Mouse (Mus musculus): ENCODE results near the gene Ubac2.

Gene Ubac2

GRCm38 (mm10) chr14:121928375-121929137, 50.1 kb downstream of the Ubac2 start:
- DNase-seq: peak; percentile 71

GRCm38 (mm10) chr14:121929243-121929951, 51.0 kb downstream of the Ubac2 start:
- DNase-seq: peak; percentile 28

GRCm38 (mm10) chr14:121930731-121931383, 52.4 kb downstream of the Ubac2 start:
- DNase-seq: no peak

GRCm38 (mm10) chr14:121931594-121931993, 53.2 kb downstream of the Ubac2 start:
- no peak for DNase-seq

DNA sequence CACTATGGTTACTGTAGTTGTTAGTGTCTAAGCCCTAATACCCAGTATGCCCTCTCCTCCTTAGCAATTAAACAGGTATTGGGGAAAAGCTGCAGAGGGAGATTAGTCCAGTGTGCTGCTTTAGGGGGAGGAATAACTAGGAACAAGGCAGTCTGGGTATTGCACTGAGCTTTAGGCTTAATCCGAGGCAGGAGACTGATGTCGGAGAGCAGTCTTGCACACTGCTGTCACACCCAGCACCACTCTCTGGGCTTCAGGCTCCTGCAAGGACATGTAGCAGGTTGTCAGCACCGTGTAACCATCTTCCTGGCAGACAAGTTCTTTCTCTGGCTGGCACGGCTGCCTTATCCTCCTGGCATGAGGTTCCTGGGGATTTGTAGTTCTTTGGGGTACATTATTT, 53.8 kb downstream of the Ubac2 start:
- DNase-seq: no peak

DNA sequence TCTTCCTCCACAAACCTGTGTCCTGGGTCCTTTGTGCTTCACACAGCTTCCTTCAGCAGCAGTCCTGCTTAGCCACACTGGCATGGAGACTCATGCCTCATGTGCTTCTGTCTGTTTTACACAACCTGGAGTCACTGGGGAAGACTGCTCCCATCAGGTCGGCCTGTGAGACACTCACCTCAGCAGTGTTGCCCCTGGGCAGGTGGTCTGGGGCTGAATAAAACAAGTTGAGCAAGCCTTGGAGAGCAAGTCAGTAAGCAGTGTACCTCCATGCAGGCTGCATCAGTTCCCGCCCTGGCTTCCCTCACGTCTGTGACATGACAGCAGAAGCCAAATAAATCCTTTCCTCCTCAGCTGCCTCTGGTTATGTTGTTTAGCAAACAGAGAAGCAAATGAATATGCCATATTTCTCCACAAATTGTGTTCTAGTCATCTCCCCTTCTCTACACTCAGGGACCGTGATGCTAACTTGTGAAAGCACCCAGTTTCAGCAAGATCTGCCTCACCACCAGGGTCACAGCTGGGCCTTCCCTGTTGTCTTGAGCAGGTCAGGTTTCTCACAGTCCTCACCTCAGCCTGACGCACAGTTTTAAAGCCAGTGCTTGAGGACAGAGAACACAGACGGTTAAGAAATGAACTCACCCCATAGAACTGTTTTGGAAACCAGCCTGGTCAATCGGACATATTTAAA, 55.6 kb downstream of the Ubac2 start:
- no peak for DNase-seq

DNA sequence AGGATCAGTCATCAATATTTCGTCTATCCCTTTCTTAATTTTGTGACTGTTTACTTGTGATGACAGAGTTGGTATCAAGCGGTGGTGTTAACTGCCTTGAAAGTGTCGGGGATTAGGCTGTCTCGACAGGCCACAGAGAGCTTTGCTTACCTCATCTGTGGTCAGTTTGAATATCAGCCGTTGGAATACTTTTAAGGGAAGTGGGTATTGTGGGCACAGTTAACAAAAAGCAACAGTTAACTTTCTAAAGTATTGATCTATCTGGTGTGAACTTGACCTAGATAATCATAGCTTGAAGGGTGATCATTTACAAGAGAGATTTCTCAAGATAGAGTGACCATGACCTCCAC, 56.2 kb downstream of the Ubac2 start:
- no peak for DNase-seq

DNA sequence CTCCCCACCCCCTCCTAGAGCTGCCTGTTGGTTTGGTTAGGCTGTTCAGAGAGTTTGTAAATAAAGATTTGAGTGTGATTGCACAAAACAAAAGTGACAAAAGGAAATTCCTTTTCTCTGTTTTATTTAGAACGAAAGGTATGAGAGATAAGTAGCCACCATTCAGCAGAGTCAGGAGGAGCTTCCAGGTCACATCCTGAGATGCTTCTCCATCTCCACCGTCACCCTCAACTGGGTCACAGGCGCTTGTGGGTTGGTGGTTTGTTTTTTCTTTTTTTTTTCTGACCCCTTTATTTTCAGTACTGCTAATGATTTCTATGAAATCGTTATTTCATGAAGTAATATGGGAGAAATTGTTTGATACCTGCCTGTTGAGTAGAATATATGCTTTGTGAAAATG, 57.9 kb downstream of the Ubac2 start:
- DNase-seq: no peak

DNA sequence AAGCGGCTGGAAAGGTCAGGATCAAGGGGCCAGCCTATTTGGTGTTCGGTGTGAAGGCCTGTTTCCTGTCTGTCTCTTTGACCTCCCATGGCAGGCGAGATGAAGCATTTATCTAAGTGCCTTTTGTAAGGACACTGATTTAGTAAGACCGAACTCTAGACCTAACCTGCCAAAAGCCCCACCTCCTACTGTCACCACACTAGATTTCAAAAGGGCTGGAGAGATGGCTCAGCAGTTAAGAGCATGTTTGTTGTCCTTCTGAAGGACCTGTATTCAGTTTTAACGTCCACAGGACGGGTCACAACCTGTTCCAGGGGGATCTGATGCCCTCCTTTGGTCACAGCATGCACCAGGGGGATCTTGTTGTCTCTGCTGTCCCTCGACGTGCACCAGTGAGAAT, 58.4 kb downstream of the Ubac2 start:
- no peak for DNase-seq

GRCm38 (mm10) chr14:121937601-121938255, 59.3 kb downstream of the Ubac2 start:
- DNase-seq: no peak

- DNase-seq: no peak
Observed at GRCm38 (mm10) chr14:121938256-121939191, 60.1 kb downstream of the Ubac2 start.

DNA sequence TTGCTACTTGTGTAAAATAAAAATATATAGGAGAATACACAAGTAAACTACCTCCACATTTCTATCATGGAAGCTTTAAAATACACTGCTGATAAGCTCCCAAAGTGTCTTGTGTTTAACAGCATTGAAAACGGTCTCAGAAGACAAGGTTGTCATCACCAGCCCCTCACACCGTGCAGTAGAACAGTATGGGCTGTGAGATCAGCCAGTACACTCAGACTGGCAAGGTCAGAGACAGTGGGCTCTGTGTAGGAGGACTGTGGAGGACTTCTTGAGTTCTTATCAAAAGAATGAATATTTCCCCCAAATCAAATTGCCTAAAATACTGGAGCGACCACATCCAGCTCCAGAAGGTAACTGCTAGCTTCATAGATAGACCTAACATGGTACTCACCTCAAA, 61.2 kb downstream of the Ubac2 start:
- no peak for DNase-seq

DNA sequence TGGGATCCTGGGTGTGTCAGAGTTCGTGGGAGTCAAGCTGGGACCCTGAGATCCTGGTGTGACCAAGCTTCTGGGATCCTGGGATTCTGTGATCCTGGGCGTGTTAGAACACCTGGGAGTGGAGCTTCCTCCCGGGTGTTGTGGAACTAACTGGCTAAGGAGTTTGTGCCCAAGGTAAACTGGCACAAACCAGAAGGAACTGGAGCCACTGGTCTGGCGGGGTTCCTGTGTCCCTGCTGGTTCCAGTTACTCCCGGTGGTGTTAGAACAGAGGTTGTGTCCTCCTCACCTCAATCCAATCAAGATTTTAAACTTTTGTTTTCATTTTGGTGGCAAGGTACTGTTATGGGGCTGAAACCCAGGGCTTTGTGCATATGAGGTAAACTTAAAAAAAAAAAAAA, 67.7 kb downstream of the Ubac2 start:
- peak; percentile 43 for DNase-seq

- DNase-seq: no peak
Observed at GRCm38 (mm10) chr14:121946728-121947127, 68.3 kb downstream of the Ubac2 start.

GRCm38 (mm10) chr14:121947201-121947760, 68.9 kb downstream of the Ubac2 start:
- DNase-seq: no peak

DNA sequence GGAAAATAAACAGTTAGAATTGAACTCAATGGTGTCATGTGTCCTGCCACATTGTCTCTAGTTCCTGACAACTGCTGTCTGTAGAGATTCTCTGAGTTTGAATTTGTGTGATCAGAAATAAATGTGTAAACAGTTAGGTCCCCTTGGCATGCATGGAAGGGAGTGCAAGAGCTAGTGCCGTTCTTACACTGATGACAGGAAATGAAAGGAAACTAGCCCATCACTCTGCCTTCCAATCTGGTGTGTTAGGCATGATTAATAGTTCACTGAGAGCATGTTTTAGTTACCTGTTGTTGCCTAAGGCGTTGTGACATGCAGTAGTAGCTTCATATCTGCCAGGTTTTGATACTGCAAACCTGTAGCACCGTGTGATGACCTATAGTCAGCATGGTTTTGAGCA, 69.5 kb downstream of the Ubac2 start:
- no peak for DNase-seq

DNA sequence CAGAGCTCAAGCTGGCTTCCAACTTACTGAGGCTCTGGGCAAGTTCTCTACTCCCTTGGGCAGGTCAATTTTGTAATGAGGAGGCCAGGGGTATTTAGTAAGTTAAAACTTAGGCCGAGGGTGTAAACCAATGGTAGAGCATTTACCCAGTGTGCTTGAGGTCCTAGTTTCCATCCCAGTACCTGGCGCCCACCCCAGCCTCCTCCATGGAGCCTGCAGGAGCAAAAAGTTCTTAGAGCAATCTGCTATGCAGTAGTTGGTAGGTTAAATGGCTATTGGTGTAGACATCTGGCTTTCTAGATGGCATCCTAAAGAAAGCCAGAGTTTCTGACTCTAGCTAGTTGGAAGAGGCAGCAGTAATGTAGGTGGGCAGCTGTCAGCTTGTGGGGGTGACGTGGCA, 71.0 kb downstream of the Ubac2 start:
- DNase-seq: no peak

GRCm38 (mm10) chr14:121949897-121950296, 71.5 kb downstream of the Ubac2 start:
- DNase-seq: no peak

GRCm38 (mm10) chr14:121951399-121952045, 73.1 kb downstream of the Ubac2 start:
- no peak for DNase-seq

DNA sequence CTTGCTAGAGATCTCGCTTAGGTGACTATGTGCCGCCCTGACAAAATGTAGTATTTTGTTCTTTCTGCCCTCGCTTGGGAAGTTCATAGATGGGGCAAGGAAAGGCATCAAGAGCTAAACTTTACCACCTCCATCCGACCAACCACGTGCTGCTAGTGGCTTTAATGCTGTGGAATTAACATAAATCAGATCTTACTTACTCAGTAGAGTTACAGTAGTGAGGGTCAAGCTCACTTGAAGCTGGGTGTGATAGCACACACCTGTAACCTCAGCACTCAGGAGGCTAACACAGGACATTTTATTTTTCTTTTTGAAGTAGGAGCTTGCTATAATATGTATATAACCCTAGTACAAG, 73.6 kb downstream of the Ubac2 start:
- DNase-seq: no peak

DNA sequence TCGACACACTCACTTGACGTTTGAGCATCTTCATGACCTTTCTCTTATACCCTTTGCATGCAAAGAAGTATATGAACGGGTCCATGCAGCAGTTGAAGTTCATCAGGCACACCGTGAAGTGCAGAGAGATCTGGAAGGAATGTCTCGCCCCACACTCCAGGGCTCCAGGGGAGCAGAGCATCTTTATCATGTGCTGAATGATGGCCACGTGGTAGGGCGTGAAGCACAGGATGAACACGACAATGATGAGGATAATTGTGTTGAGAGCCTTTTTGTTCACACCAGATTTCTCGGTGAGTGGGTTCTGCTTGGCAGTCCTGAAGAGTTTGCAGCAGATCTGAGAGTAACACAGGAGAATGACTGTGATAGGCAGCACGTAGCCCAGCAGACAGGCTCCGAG, 75.7 kb downstream of the Ubac2 start:
- no peak for DNase-seq

All from kidney, adult 9 months (tissue).